Mouse (Mus musculus) kidney, embryonic 14.5 days (tissue): Measurements from ENCODE around the gene Myh2. TPM values are rescaled to one million over a fixed set of nuclear protein-coding genes. Genes with fewer than 3 reads are reported as not detected.

Experiments
- ATAC-seq: fragments of 200-750 bp; cut with Nextera tagmentation; 2 replicates; pipeline ENCODE4 v1.8.0; 2017; ENCODE audit warnings: moderate number of reproducible peaks, mild to moderate bottlenecking, moderate TSS enrichment, moderate library complexity; ENCODE audit not compliant: low FRiP score, low TSS enrichment
- H3K27ac ChIP-seq: fragments of 300-500 bp; sonication (generic); 2 replicates; pipeline ENCODE4 v1.5.1; 2014; ENCODE audit warnings: low read depth, mild to moderate bottlenecking, low read length, moderate library complexity, mixed read lengths
- H3K27me3 ChIP-seq: fragments of 300-500 bp; sonication (generic); 2 replicates; pipeline ENCODE4 v1.6.1; 2014; ENCODE audit warnings: mild to moderate bottlenecking, low read length; ENCODE audit not compliant: control insufficient read depth, insufficient read depth
- H3K36me3 ChIP-seq: fragments of 300-500 bp; sonication (generic); 2 replicates; pipeline ENCODE4 v1.6.1; 2014; ENCODE audit warnings: low read length, mixed read lengths; ENCODE audit not compliant: control insufficient read depth, insufficient read depth
- H3K4me1 ChIP-seq: fragments of 300-500 bp; sonication (generic); 2 replicates; pipeline ENCODE4 v1.6.1; 2014; ENCODE audit warnings: low read length, mixed read lengths; ENCODE audit not compliant: control insufficient read depth, insufficient read depth
- H3K4me2 ChIP-seq: fragments of 300-500 bp; sonication (generic); replicated peaks from 2 replicates; pipeline ENCODE4 v1.6.1; 2014; ENCODE audit warnings: low read depth, mild to moderate bottlenecking, low read length
- H3K4me3 ChIP-seq: fragments of 300-500 bp; sonication (generic); 2 replicates; pipeline ENCODE4 v1.5.1; 2014; ENCODE audit warnings: mild to moderate bottlenecking, low read length
- H3K9ac ChIP-seq: fragments of 300-500 bp; sonication (generic); 2 replicates; pipeline ENCODE4 v1.6.1; 2014; ENCODE audit warnings: low read depth, mild to moderate bottlenecking, low read length, moderate library complexity
- H3K9me3 ChIP-seq: fragments of 300-500 bp; sonication (generic); 2 replicates; pipeline ENCODE4 v1.6.1; 2016; ENCODE audit warnings: low read length; ENCODE audit not compliant: control insufficient read depth
- WGBS: fragments of 180-500 bp; shearing (Covaris S2); extraction: QIAGEN DNeasy Blood & Tissue Kit; methylation state at CpG from one replicate; pipeline ENCODE4 v1.1.7; 2014; 5-methylcytosine and 5-hydroxymethylcytosine counted together
- polyA plus RNA-seq: library from polyadenylated mRNA; unstranded; fragments of >200 nt; fragmentation: Nextera tagmentation; extraction: Ambion mirVana; gene quantifications from 2 replicates; pipeline ENCODE4 v1.2.1, GENCODE M21; 2014

Gene Myh2
- polyA plus RNA-seq, 1 experiment from 2014 or later: not detected

GRCm38 (mm10) chr11:67169301-67169700 is 1.5 kb upstream of the Myh2 start:
- H3K4me3 ChIP-seq: no peak overlapping the region
- ATAC-seq: no peak
- no peaks in the 10 kb centered on the region for H3K27me3 ChIP-seq
- WGBS: 54% methylated on average over 5 of the region's 5 CpGs
- no peak overlapping the region for H3K9ac ChIP-seq
- H3K9me3 ChIP-seq: no peaks in the 10 kb centered on the region
- no peaks in the 10 kb centered on the region for H3K36me3 ChIP-seq
- H3K4me2 ChIP-seq: no peak overlapping the region
- no peak overlapping the region for H3K27ac ChIP-seq
- no peaks in the 10 kb centered on the region for H3K4me1 ChIP-seq

- H3K9me3 ChIP-seq: no peaks in the 10 kb centered on the region
- no peak overlapping the region for H3K9ac ChIP-seq
- 80% methylated on average over 2 of the region's 2 CpGs for WGBS
- H3K4me3 ChIP-seq: no peak overlapping the region
- no peaks in the 10 kb centered on the region for H3K4me1 ChIP-seq
- H3K4me2 ChIP-seq: no peak overlapping the region
- H3K36me3 ChIP-seq: no peaks in the 10 kb centered on the region
- no peaks in the 10 kb centered on the region for H3K27me3 ChIP-seq
- no peak overlapping the region for H3K27ac ChIP-seq
- no peak for ATAC-seq
Measured at GRCm38 (mm10) chr11:67172439-67172838, 1.6 kb downstream of the Myh2 start.

- no peak for ATAC-seq
- H3K9ac ChIP-seq: no peak overlapping the region
Measured at GRCm38 (mm10) chr11:67176376-67176775, 5.5 kb downstream of the Myh2 start.

GRCm38 (mm10) chr11:67190316-67190715 is 19.5 kb downstream of the Myh2 start:
- WGBS: 81% methylated on average over 10 of the region's 10 CpGs
- Histone ChIP-seq H3K27me3 (no peaks in the 10 kb centered on the region), H3K27ac (no peak overlapping the region), H3K4me2 (no peak overlapping the region), H3K4me3 (no peak overlapping the region), H3K4me1 (no peaks in the 10 kb centered on the region), H3K9me3 (no peaks in the 10 kb centered on the region), H3K9ac (no peak overlapping the region), H3K36me3 (no peaks in the 10 kb centered on the region)
- ATAC-seq: no peak

More at GRCm38 (mm10) chr11:67176376-67176775, 5.5 kb downstream of the Myh2 start:
- Histone ChIP-seq H3K36me3 (no peaks in the 10 kb centered on the region), H3K27ac (no peak overlapping the region), H3K4me1 (no peaks in the 10 kb centered on the region), H3K4me2 (no peak overlapping the region), H3K9me3 (no peaks in the 10 kb centered on the region), H3K27me3 (no peaks in the 10 kb centered on the region), H3K4me3 (no peak overlapping the region)
- WGBS: 77% methylated on average over 5 of the region's 5 CpGs

- Histone ChIP-seq H3K9me3 (no peaks in the 10 kb centered on the region), H3K27me3 (no peaks in the 10 kb centered on the region), H3K36me3 (no peaks in the 10 kb centered on the region), H3K9ac (no peak overlapping the region), H3K4me1 (no peaks in the 10 kb centered on the region), H3K27ac (no peak overlapping the region), H3K4me3 (no peak overlapping the region), H3K4me2 (no peak overlapping the region)
- 89% methylated on average over 2 of the region's 2 CpGs for WGBS
- no peak for ATAC-seq
Measured at GRCm38 (mm10) chr11:67190814-67191213, 20.0 kb downstream of the Myh2 start.

- Histone ChIP-seq H3K4me1 (no peaks in the 10 kb centered on the region), H3K9me3 (no peaks in the 10 kb centered on the region), H3K27me3 (no peaks in the 10 kb centered on the region), H3K9ac (no peak overlapping the region), H3K4me3 (no peak overlapping the region), H3K36me3 (no peaks in the 10 kb centered on the region), H3K27ac (no peak overlapping the region), H3K4me2 (no peak overlapping the region)
- no peak for ATAC-seq
- 90% methylated on average over 14 of the region's 14 CpGs for WGBS
Measured at GRCm38 (mm10) chr11:67191496-67191895, 20.7 kb downstream of the Myh2 start.

GRCm38 (mm10) chr11:67199321-67199720 is 28.5 kb downstream of the Myh2 start:
- Histone ChIP-seq H3K9ac (no peak overlapping the region), H3K27ac (no peak overlapping the region), H3K36me3 (no peaks in the 10 kb centered on the region), H3K27me3 (no peaks in the 10 kb centered on the region), H3K4me1 (no peaks in the 10 kb centered on the region), H3K4me2 (no peak overlapping the region), H3K9me3 (no peaks in the 10 kb centered on the region), H3K4me3 (no peak overlapping the region)
- no peak for ATAC-seq
- WGBS: 59% methylated on average over 1 of the region's 1 CpGs

GRCm38 (mm10) chr11:67199752-67200151 is 28.9 kb downstream of the Myh2 start, which contains the start of gene Myh1:
Gene Myh1, plus strand, starts transcription at chr11:67200052.
- 69% methylated on average over 4 of the region's 4 CpGs for WGBS
- no peaks in the 10 kb centered on the region for H3K9me3 ChIP-seq
- no peaks in the 10 kb centered on the region for H3K4me1 ChIP-seq
- no peaks in the 10 kb centered on the region for H3K27me3 ChIP-seq
- no peak for ATAC-seq
- no peak within 1 kb of the TSS for H3K4me2 ChIP-seq
- H3K36me3 ChIP-seq: no peaks in the 10 kb centered on the region
- H3K9ac ChIP-seq: no peak within 1 kb of the TSS
- no peak within 1 kb of the TSS for H3K27ac ChIP-seq
- no peak within 1 kb of the TSS for H3K4me3 ChIP-seq

- H3K27ac ChIP-seq: no peak overlapping the region
Measured at GRCm38 (mm10) chr11:67204766-67205165, 33.9 kb downstream of the Myh2 start.

More at GRCm38 (mm10) chr11:67204766-67205165, 33.9 kb downstream of the Myh2 start:
- no peak for ATAC-seq
- H3K36me3 ChIP-seq: no peaks in the 10 kb centered on the region
- H3K4me1 ChIP-seq: no peaks in the 10 kb centered on the region
- no peak overlapping the region for H3K9ac ChIP-seq
- H3K4me3 ChIP-seq: no peak overlapping the region
- no peaks in the 10 kb centered on the region for H3K9me3 ChIP-seq
- H3K27me3 ChIP-seq: no peaks in the 10 kb centered on the region
- WGBS: 78% methylated on average over 3 of the region's 3 CpGs
- no peak overlapping the region for H3K4me2 ChIP-seq
